Mouse (Mus musculus): ENCODE measurements at regions not wholly inside any gene's neighbourhood (a gene's known extent, or its start where the extent isn't known, plus 50 kb on each side); places are given as distances from the start of the nearest gene placed in this dataset.

DNA sequence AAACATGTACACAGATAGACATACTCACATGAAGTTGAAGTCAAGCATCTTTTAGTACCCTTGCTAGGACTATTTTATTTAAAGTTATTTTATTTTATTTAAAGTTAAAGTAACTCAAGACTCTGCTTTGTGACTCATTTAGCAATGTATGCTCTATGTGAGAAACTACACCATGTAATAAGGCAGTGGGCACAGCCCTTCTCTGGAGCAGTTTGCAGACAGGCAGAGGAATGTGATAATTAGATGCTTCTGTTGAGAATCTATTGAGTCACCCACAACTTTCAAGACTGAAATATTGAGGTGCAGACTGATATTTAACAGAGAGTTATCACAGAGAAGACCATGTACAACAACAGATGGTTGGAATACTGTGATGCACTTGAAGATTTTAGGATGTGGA is 825.2 kb upstream of the Cntn5 start:
- DNase-seq (ENCODE audit: low read depth, low spot score), result peak; percentile 28

DNA sequence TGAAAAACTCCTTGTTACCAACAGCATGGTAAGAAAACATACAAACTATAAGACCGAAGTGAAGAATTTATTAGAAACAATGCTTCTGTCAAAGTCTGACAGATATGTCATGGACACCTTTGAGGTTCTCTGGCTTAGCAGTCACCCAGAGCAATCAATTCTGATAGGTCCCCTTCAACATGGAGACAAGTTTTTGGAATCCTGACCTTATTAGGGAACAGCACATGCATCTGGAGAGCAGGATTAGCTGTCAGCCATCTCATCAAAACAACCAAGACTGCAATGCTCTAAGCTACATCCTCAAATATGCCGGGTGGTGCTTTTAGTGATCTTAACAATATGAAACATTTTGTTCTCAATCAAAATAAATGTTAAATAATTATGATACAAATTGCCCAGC is 817.2 kb upstream of the Cntn5 start:
- no peak for DNase-seq (ENCODE audit: low read depth, low spot score)

DNA sequence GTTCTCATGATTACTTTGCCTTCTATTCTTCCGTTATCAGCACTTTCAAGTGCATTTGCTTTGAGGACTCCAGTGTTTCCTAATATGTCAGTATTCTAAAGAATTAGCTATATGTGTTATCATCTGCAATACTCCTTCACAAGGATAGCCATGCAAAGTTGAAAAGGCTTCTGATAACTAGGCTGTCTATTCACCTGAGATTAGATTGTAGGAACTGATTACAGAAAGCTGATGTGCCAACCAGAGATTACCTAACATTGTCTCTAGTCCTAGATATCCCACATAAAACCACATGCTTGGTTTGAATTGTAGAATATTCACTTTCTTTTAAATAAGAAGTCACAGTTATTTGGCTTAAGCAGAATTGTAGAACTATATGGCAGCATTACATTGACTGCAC is 800.1 kb upstream of the Cntn5 start:
- no peak for DNase-seq (ENCODE audit: low read depth, low spot score)

DNA sequence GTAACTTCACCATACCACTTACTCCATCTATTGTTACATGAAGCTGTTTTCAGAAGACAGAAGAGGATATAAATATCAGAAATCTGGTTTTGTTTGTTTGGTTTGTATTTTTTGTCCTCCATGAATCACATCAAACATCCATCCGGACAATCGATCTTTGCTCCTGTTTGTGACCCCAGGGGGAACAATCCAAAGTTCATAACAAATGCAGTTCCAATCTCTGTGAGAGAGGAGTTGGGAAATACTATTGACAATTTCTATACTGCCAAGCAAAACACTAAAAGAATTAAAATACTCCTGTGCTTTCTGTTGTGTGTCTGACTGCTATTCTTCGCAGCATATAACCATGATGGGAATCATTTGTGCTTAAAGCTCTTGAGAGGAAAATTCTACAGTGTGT is 798.6 kb upstream of the Cntn5 start:
- no peak for DNase-seq (ENCODE audit: low read depth, low spot score)

DNA sequence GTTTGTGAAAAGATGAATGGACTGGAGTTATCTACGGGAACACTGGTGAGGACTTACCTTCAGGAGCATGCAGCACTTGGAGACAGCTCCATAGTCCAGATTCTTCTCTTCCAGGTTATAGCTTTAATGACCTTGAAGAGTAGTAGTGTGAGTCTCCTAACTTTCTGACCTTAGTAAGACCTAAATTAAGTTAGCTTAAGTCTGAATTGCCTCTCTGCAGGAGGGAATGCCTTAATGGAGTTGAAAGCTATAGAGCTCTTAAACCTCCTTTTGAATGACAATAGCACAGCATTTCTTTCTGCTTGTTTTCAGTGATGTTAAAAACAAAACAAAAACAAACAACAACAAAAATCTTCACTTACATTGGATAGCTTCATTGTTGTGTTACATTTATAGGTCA is 788.9 kb upstream of the Cntn5 start:
- DNase-seq (ENCODE audit: low read depth, low spot score), result no peak

DNA sequence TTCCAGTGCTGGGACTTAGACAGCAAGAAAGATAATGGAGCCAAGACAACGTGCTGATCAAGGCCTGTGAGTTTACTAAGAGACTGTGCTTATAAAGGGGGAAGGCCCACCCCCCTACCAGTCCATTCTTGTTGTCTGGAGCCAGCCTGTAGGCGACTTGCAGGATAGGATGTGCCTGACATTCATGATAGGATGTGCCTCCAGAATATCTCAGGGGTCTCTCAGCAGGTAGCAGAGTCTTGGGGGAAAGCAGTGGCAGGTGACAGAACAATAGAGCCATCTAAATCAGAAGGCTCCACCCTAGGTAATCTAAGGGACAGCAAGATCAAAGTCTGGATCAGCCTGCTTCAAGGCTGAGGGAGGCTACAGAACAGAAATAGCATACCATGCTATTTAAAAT is 782.5 kb upstream of the Cntn5 start:
- no peak for DNase-seq (ENCODE audit: low read depth, low spot score)

DNA sequence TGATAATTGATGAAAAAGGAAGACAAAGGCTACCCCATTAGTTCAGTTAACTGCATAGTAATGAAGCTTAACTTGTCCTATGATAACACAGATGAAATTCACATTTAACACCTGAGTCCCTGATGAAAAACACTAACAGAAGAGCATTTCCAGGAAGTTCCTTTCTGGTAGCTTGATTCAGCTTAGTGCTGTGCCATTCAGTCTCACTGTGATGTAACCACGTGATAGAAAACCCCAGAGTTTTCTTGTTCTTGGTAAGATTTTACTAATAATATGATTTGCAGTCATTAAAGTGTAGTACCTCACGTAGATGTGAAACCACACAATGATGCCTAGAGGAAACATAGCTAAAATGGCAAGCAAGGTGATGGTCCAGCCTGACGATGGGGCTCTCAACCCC is 767.4 kb upstream of the Cntn5 start:
- no peak for DNase-seq (ENCODE audit: low read depth, low spot score)

DNA sequence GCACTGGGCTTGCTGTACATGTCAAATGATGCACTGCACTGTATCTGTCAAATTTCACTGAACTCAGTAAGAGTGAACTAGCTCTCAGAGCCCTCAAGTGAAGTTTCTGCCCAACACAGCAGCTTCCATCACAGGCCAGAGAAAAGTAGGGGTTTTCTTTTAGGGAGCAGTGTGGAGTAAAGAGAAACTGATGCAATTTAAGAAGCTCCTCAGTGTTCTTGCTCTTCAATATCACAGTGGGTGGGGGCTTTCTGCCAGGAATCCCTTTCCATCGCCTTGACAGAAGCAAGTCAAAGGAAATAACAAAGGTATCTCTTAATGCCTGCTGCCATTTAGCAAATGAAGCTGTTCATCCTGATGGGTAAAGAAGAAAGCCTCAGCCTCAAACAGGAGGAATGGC is 766.7 kb upstream of the Cntn5 start:
- no peak for DNase-seq (ENCODE audit: low read depth, low spot score)

DNA sequence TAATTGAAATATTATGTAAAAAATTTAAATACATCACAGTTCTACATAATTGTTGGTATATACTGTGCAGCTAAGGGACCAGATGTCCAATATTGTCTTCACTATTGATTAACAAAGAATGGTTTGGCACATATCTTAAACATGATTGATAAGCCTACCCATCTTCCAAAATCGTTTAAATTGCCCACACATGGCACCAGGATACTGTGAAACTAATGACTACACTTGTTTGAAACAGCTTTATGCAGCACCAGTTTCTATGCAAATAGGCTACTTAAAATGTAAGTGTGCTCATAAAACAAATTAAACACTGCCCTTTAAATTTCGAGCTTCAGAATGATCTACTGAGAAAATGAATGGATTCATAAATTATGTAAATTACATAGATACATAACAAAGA is 724.9 kb upstream of the Cntn5 start:
- DNase-seq (ENCODE audit: low read depth, low spot score), result no peak

DNA sequence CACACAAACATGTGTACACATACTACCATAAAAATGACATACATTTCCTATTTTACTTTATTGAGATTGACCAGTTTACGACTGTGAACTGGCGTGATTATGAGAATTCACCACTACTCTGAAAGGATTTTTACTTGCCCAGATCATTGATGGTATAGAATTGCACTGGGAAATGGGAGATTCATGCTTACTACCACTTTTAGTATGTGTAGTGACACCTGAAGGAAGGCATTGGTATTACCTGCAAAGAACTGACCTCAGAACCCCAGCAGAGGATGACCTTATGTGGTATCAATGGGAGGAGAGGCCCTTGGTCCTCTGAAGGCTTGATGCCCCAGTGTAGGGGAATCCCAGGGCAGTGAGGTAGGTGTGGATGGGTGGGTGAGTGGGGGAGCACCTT is 699.8 kb upstream of the Cntn5 start:
- no peak for DNase-seq (ENCODE audit: low read depth, low spot score)

DNA sequence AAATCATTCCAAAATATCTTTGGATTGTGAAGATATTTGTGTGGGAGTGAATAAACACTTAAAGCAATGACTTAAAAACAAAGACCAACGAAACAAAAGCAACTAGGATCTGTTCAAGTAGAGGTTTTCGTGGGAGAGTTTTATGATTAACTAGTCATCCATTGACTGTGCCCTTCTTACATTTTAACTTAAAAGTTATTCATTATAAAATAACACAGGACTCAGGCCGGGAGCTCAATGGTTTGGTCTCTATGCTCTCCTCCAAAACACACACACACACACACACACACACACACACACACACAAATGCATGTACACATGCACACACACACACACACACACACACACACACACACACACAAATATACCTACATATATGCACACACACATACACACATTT is 699.3 kb upstream of the Cntn5 start:
- no peak for DNase-seq (ENCODE audit: low read depth, low spot score)

DNA sequence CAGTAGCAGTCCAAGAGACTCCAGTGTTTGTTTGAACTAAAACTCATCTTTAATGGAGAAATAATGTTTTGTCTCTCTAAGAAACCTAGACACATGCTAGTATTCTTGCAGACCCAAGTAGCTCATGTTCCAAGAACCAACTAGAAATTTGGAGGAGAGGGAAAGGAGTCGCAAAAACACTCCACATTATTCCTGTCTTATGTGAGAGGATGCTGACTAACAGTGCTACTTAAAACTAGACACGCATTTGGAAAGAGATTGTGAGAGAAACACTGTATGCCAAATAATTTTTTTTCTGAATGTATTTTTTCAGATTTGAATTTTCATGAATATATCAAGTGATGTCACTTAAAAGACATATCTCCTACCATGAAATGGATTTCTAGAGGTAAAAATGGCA is 698.3 kb upstream of the Cntn5 start:
- peak; percentile 9 for DNase-seq (ENCODE audit: low read depth, low spot score)

DNA sequence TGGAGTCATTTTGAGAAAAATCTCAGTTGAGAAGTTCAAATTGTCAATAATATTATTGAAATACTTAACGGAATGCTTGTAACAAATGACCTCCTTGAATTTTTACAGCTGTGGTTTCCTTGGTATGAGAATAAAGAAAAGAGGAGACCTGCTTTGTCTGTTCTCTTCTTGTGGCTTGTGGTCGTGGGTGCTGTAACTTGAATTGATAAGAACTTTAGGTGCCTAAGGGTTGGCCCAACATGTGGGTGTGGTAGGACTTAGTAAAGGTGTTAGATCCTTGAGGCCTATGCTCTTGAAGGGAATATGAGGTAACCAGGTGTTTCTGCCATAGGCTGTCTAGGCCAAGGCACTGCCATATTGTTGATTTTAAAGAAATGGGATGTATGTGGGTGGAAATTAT is 674.4 kb upstream of the Cntn5 start:
- no peak for DNase-seq (ENCODE audit: low read depth, low spot score)

DNA sequence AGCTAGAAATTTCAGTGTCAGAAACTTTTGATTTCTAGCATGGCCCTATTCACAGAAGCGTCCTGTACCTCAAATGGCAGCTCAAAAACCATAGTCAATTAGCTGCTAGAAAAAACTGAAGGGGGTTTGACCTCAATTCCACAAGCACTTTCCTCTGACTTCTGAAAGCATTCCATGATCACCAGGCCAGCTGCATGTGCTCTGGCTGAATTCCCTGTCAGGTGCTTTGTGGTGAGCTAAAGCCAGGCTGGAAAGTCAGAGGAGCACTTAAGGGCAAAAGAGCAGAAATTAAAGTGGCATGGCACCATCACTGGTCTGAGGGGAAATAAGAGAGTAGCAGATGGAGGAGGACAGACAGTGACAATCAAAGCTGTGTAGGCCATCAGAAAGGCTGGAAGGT is 658.3 kb upstream of the Cntn5 start:
- DNase-seq (ENCODE audit: low read depth, low spot score), result no peak

DNA sequence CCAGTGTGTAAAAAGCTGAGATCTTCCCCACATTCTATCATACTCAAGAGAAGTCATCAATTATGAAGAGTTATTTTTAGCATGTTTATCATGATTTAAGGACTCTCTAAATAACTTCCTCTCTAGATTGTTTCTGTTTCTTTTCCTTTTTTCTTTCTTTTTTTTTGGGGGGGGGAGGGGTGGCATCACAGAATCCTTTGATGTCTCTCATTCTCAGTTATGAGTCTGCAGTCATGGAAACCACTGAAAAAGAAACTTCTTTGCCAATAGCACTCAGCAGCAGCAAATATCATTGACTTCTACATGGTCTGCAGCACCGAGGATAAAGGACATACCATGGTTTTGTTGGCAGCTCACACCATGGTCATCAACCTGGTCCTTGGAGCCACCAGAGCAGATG is 654.8 kb upstream of the Cntn5 start:
- no peak for DNase-seq (ENCODE audit: low read depth, low spot score)

DNA sequence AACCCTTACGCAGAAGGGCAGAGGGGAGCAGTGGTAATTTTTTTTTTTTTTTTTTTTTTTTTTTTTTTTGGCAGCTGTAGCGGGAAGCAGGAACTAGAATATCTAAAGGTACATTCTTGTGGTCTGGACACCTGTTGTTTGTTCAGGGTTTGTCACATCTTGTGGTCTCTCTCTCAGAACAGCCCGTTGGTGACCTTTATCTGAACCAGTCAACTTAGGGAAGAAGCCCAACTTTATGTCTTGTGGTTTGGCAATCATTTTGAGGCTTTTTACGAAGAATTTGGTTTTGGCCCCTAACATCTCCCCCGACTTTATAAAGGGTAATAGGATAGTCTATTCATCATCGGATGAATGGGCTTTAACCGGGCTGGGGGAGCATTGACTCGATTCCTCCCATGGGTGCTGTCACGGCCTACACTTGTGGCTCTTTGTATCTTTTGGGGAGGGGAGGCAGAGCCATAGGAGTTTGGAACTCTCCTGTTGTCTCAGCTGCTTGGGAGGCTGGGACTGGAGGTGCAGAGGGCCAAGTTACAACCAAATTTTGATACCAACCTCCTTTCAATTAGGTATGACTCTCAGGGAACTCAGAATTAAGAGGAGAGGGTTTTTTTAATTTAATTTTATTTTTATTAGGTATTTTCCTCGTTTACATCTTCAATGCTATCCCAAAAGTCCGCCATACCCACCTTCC is 609.4 kb upstream of the Cntn5 start:
- DNase-seq (ENCODE audit: low read depth, low spot score), result no peak

Measured in telencephalon, adult 2 months (tissue).